Mouse (Mus musculus): ENCODE data around the gene H2al1n. TPM values are rescaled to one million over a fixed set of nuclear protein-coding genes. Genes with fewer than 3 reads are reported as not detected.
"Not testable (repeated sequence)": the region's sequence is repeated elsewhere in the genome, so short reads cannot be mapped to it uniquely, and the experiment has no call there.

H2al1n gene
- polyA plus RNA-seq (2015; fragmentation: Nextera tagmentation; extraction: Ambion mirVana), result not detected in 2 replicates

DNA sequence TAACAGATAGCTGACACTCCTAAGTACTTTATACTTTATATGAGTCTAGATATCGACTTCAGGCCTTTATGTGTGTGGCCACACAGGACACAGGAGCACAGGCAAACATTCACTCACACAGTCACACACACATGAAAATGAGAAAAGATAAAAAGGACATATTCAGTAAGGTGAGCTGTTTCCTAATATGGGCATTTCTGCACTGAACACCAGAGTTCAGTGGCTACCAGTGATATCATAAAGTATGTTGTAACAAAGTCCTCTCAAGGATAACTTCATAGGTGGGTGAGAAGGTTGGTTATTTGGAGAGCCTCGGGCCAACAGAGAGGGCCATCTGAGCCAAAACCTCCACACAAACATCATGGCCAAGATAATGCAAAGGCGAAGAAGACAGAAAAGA lies at the start of gene H2al1n:
H2al1n (plus strand) TSS at position 301 of the 400 bp plus-strand sequence.
- not testable (repeated sequence) for DNase-seq; H3K4me1 ChIP-seq (ENCODE audit: insufficient read depth); H3K4me2 ChIP-seq (ENCODE audit: low read depth, low read length); H3K27ac ChIP-seq (ENCODE audit: low read depth); ATAC-seq; H3K9ac ChIP-seq (replicated peaks); H3K27me3 ChIP-seq (ENCODE audit: insufficient read depth, low read length); H3K4me3 ChIP-seq (ENCODE audit: low read depth, low read length); H3K9me3 ChIP-seq (ENCODE audit: low read length); H3K36me3 ChIP-seq (replicated peaks; ENCODE audit: insufficient read depth, low read length)
- WGBS (ENCODE audit: insufficient replicate concordance), result 68% methylated on average over 3 of the region's 3 CpGs

DNA sequence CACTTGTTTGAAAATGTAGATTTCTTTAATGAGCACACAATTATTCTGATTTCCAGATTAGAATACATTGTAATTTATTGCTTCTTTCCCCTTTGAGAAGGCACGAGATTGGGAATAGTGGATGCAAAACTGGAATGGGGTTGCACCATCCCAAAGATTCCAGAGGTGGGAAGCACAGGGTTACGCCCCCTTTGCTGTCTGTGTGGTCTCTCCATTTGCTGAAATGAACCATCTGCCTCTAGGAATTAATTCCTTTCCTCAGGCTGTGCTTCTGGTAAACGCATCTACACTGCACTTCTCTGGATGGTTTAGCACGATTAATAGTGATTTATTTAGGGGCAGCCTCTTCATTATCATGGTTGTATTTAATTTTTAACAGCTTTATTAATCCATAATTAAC lies 11.7 kb upstream of the H2al1n start:
- no peak overlapping the region for H3K4me2 ChIP-seq (ENCODE audit: low read depth, low read length)
- no peak overlapping the region for H3K4me3 ChIP-seq (ENCODE audit: low read depth, low read length)
- H3K36me3 ChIP-seq (replicated peaks; ENCODE audit: insufficient read depth, low read length), result no peaks in the 10 kb centered on the region
- no peak overlapping the region for H3K27ac ChIP-seq (ENCODE audit: low read depth)
- WGBS (ENCODE audit: insufficient replicate concordance), result 57% methylated on average over 4 of the region's 4 CpGs
- TF ChIP-seq EP300 (IDR thresholded peaks at IDR 0.05; ENCODE audit: low read depth) (no peak), CTCF (IDR thresholded peaks at IDR 0.05; ENCODE audit: low read depth) (no peak)
- H3K27me3 ChIP-seq (ENCODE audit: insufficient read depth, low read length), result no peaks in the 10 kb centered on the region
- H3K9me3 ChIP-seq (ENCODE audit: low read length), result no peaks in the 10 kb centered on the region
- no peaks in the 10 kb centered on the region for H3K4me1 ChIP-seq (ENCODE audit: insufficient read depth)
- DNase-seq (no peak), ATAC-seq (no peak)
- H3K9ac ChIP-seq (replicated peaks), result no peak overlapping the region

GRCm38 (mm10) chrX:14206112-14206875 lies 4.7 kb upstream of the H2al1n start:
- WGBS (ENCODE audit: insufficient replicate concordance), result 46% methylated on average over 8 of the region's 8 CpGs
- ATAC-seq, result no peak
- Histone ChIP-seq H3K27ac (ENCODE audit: low read depth) (no peak overlapping the region), H3K27me3 (ENCODE audit: insufficient read depth, low read length) (no peaks in the 10 kb centered on the region), H3K4me2 (ENCODE audit: low read depth, low read length) (no peak overlapping the region), H3K9ac (replicated peaks) (no peak overlapping the region), H3K36me3 (replicated peaks; ENCODE audit: insufficient read depth, low read length) (no peaks in the 10 kb centered on the region), H3K4me3 (ENCODE audit: low read depth, low read length) (no peak overlapping the region), H3K9me3 (ENCODE audit: low read length) (no peaks in the 10 kb centered on the region), H3K4me1 (ENCODE audit: insufficient read depth) (no peaks in the 10 kb centered on the region)
- TF ChIP-seq EP300 (IDR thresholded peaks at IDR 0.05; ENCODE audit: low read depth), result no peak
- DNase-seq, result no peak

- WGBS (ENCODE audit: insufficient replicate concordance), result 55% methylated on average over 2 of the region's 2 CpGs
- Histone ChIP-seq H3K9me3 (ENCODE audit: low read length) (no peaks in the 10 kb centered on the region), H3K4me3 (ENCODE audit: low read depth, low read length) (no peak overlapping the region), H3K27ac (ENCODE audit: low read depth) (no peak overlapping the region), H3K36me3 (replicated peaks; ENCODE audit: insufficient read depth, low read length) (no peaks in the 10 kb centered on the region), H3K9ac (replicated peaks) (no peak overlapping the region), H3K4me2 (ENCODE audit: low read depth, low read length) (no peak overlapping the region), H3K4me1 (ENCODE audit: insufficient read depth) (no peaks in the 10 kb centered on the region), H3K27me3 (ENCODE audit: insufficient read depth, low read length) (no peaks in the 10 kb centered on the region)
- no peak for TF ChIP-seq CTCF (IDR thresholded peaks at IDR 0.05; ENCODE audit: low read depth)
- TF ChIP-seq EP300 (IDR thresholded peaks at IDR 0.05; ENCODE audit: low read depth), result no peak
- ATAC-seq (no peak), DNase-seq (no peak)
Measured at GRCm38 (mm10) chrX:14229218-14229617, 18.3 kb downstream of the H2al1n start.

DNA sequence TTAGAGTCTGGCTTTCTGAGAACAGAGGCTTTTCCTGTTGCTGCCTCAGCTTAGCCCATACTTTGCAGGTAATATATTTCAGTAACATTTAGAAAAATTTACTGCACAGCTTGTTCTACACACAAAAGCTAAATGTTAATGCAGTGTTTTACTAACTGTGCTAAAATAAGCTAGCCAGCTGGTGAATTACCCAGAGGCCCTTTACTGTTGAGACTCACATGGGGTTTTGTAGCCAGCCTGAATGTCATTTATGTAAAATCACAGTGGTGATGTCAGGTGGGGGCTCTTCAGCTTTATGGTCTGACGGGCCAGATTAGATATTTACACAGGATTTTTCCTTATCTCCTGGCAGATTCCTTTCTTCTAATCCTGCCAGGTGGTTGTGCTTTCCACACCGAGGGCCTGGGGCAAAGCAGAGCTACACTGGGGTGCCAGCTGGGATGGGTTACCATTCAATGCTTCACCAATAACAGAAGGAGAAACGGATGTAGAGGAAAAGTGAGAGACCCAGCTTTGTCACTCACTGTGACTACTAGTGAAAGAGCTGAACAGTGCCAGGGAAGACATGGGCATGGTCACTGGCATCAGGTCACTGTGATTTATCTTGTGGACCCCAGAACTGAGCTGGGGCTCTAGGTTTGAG lies 48.8 kb downstream of the H2al1n start:
- no peak overlapping the region for H3K4me3 ChIP-seq (ENCODE audit: low read depth, low read length)
- H3K9ac ChIP-seq (replicated peaks), result no peak overlapping the region
- 61% methylated on average over 3 of the region's 3 CpGs for WGBS (ENCODE audit: insufficient replicate concordance)
- no peak overlapping the region for H3K4me2 ChIP-seq (ENCODE audit: low read depth, low read length)
- ATAC-seq (no peak), DNase-seq (no peak)
- H3K9me3 ChIP-seq (ENCODE audit: low read length), result no peaks in the 10 kb centered on the region
- no peaks in the 10 kb centered on the region for H3K4me1 ChIP-seq (ENCODE audit: insufficient read depth)
- H3K27ac ChIP-seq (ENCODE audit: low read depth), result no peak overlapping the region
- H3K36me3 ChIP-seq (replicated peaks; ENCODE audit: insufficient read depth, low read length), result no peaks in the 10 kb centered on the region
- H3K27me3 ChIP-seq (ENCODE audit: insufficient read depth, low read length), result no peaks in the 10 kb centered on the region
- TF ChIP-seq CTCF (IDR thresholded peaks at IDR 0.05; ENCODE audit: low read depth) (no peak), EP300 (IDR thresholded peaks at IDR 0.05; ENCODE audit: low read depth) (no peak)

All from liver, postnatal 0 days (tissue).